Mouse (Mus musculus) MEL (cell line): ENCODE data around the gene A630089N07Rik. TPM values are rescaled to one million over a fixed set of nuclear protein-coding genes. Genes with fewer than 3 reads are reported as not detected.
"Not testable (repeated sequence)": the region's sequence is repeated elsewhere in the genome, so short reads cannot be mapped to it uniquely, and the experiment has no call there.

ENCODE experiments used
- DNase-seq: peaks from one replicate; pipeline ENCODE4 v3.0.0; 2011; ENCODE audit warnings: low read depth, low spot score
- H3K27ac ChIP-seq: 2 replicates; pipeline ENCODE4 v1.5.1; 2012; ENCODE audit warnings: low read depth, mild to moderate bottlenecking, control low read depth, low read length, moderate library complexity; ENCODE audit not compliant: control insufficient read depth
- H3K27me3 ChIP-seq, 2 experiments: fragments of 150-350 bp in 1 of 2; sonication (generic) in 1 of 2; 2 replicates each; pipeline ENCODE4 v1.6.1; 2012; ENCODE audit warnings: low read length in 2 of 2, mild to moderate bottlenecking in 2 of 2, improper control_type of control experiment in 1 of 2, moderate library complexity in 1 of 2; ENCODE audit not compliant: insufficient read depth in 2 of 2, control insufficient read depth in 1 of 2
- H3K36me3 ChIP-seq, 2 experiments: 2 replicates each; pipeline ENCODE4 v1.6.1; 2012 to 2014; ENCODE audit warnings: low read length in 2 of 2, improper control_type of control experiment in 1 of 2, inconsistent platforms in 1 of 2, mild to moderate bottlenecking in 1 of 2; ENCODE audit not compliant: insufficient read depth in 2 of 2, control insufficient read depth in 1 of 2
- H3K4me1 ChIP-seq, 2 experiments: fragments of 150-350 bp in 1 of 2; sonication (generic) in 1 of 2; 2 replicates each; pipeline ENCODE4 v1.6.1; 2012; ENCODE audit warnings: low read length in 2 of 2, improper control_type of control experiment in 1 of 2, mild to moderate bottlenecking in 1 of 2; ENCODE audit not compliant: insufficient read depth in 2 of 2, control insufficient read depth in 1 of 2
- H3K4me3 ChIP-seq, 2 experiments: fragments of 150-350 bp in 1 of 2; sonication (generic) in 1 of 2; 2 replicates each; pipeline ENCODE4 v1.5.1; 2012; ENCODE audit warnings: low read depth in 2 of 2, low read length in 2 of 2, mild to moderate bottlenecking in 2 of 2, moderate library complexity in 2 of 2, control low read depth in 1 of 2, improper control_type of control experiment in 1 of 2; ENCODE audit not compliant: control insufficient read depth in 1 of 2, insufficient read depth in 1 of 2
- H3K79me2 ChIP-seq: 2 replicates; pipeline ENCODE4 v1.6.1; 2012; ENCODE audit warnings: mild to moderate bottlenecking, low read length, moderate library complexity; ENCODE audit not compliant: control insufficient read depth, poor library complexity, insufficient read depth
- H3K9ac ChIP-seq: 2 replicates; pipeline ENCODE4 v1.6.1; 2012; ENCODE audit warnings: low read depth, mild to moderate bottlenecking, control low read depth, low read length, moderate library complexity; ENCODE audit not compliant: control insufficient read depth, poor library complexity, severe bottlenecking
- H3K9me3 ChIP-seq: fragments of 150-350 bp; sonication (generic); replicated peaks from 2 replicates; pipeline ENCODE4 v1.6.1; 2012; ENCODE audit warnings: mild to moderate bottlenecking, low read length, improper control_type of control experiment, moderate library complexity; ENCODE audit not compliant: insufficient read depth
- CTCF ChIP-seq, 3 experiments: IDR thresholded peaks in 2 of 3; conservative IDR thresholded peaks in 1 of 3; 2 replicates each; pipeline ENCODE4 v1.5.1; 2011 to 2012; ENCODE audit warnings: low read length in 3 of 3, low read depth in 2 of 3, mild to moderate bottlenecking in 2 of 3, improper control_type of control experiment in 1 of 3, inconsistent platforms in 1 of 3, mixed read lengths in 1 of 3, moderate library complexity in 1 of 3; ENCODE audit not compliant: control insufficient read depth in 1 of 3, insufficient read depth in 1 of 3, poor library complexity in 1 of 3, severe bottlenecking in 1 of 3
- E2F4 ChIP-seq: IDR thresholded peaks from 2 replicates; pipeline ENCODE4 v1.6.1; 2011; ENCODE audit warnings: low read depth, low read length, improper control_type of control experiment, borderline replicate concordance
- ELF1 ChIP-seq: IDR thresholded peaks from 2 replicates; pipeline ENCODE4 v1.6.1; 2014; ENCODE audit warnings: low read depth, mild to moderate bottlenecking, inconsistent platforms, low read length, improper control_type of control experiment, moderate library complexity
- ETS1 ChIP-seq: IDR thresholded peaks from 2 replicates; pipeline ENCODE4 v1.6.1; 2012; ENCODE audit warnings: low read depth, mild to moderate bottlenecking, inconsistent platforms, low read length, improper control_type of control experiment, moderate library complexity
- GATA1 ChIP-seq: IDR thresholded peaks from 2 replicates; pipeline ENCODE4 v1.6.1; 2011; ENCODE audit warnings: low read depth, low read length, improper control_type of control experiment
- HCFC1 ChIP-seq: IDR thresholded peaks from 2 replicates; pipeline ENCODE4 v1.6.1; 2012; ENCODE audit warnings: low read depth, mild to moderate bottlenecking, inconsistent platforms, low read length, improper control_type of control experiment, moderate library complexity
- JUND ChIP-seq: IDR thresholded peaks from 2 replicates; pipeline ENCODE4 v1.6.1; 2011; ENCODE audit warnings: low read depth, mild to moderate bottlenecking, improper control_type of control experiment, low read length
- MAFK ChIP-seq: IDR thresholded peaks from 2 replicates; pipeline ENCODE4 v1.6.1; 2011; ENCODE audit warnings: low read depth, mild to moderate bottlenecking, low read length, improper control_type of control experiment, borderline replicate concordance
- MAX ChIP-seq: IDR thresholded peaks from 2 replicates; pipeline ENCODE4 v1.6.1; 2011; ENCODE audit warnings: low read length, improper control_type of control experiment
- MXI1 ChIP-seq: IDR thresholded peaks from 2 replicates; pipeline ENCODE4 v1.6.1; 2011; ENCODE audit warnings: mild to moderate bottlenecking, low read depth, low read length, improper control_type of control experiment
- MYB ChIP-seq: IDR thresholded peaks from 2 replicates; pipeline ENCODE4 v1.6.1; 2011; ENCODE audit warnings: mild to moderate bottlenecking, low read depth, low read length, improper control_type of control experiment
- MYC ChIP-seq: IDR thresholded peaks from 2 replicates; pipeline ENCODE4 v1.6.1; 2011; ENCODE audit warnings: low read depth, mild to moderate bottlenecking, low read length, improper control_type of control experiment, moderate library complexity
- NRF1 ChIP-seq: IDR thresholded peaks from 2 replicates; pipeline ENCODE4 v1.6.1; 2014; ENCODE audit warnings: low read depth, mild to moderate bottlenecking, inconsistent platforms, low read length, improper control_type of control experiment, moderate library complexity; ENCODE audit not compliant: poor library complexity, insufficient read depth, severe bottlenecking
- POLR2A ChIP-seq, 2 experiments: IDR thresholded peaks; 2 replicates each; pipeline ENCODE4 v1.6.1; 2011 to 2012; ENCODE audit warnings: low read length in 2 of 2, mild to moderate bottlenecking in 2 of 2, control low read depth in 1 of 2, improper control_type of control experiment in 1 of 2, low read depth in 1 of 2, moderate library complexity in 1 of 2; ENCODE audit not compliant: control insufficient read depth in 1 of 2, insufficient read depth in 1 of 2, poor library complexity in 1 of 2
- RAD21 ChIP-seq: IDR thresholded peaks from 2 replicates; pipeline ENCODE4 v1.6.1; 2011; ENCODE audit warnings: mild to moderate bottlenecking, low read depth, low read length, improper control_type of control experiment
- SIN3A ChIP-seq: IDR thresholded peaks from 2 replicates; pipeline ENCODE4 v1.6.1; 2012; ENCODE audit warnings: low read length, improper control_type of control experiment, inconsistent platforms
- ZC3H11A ChIP-seq: IDR thresholded peaks from 2 replicates; pipeline ENCODE4 v1.6.1; 2012; ENCODE audit warnings: low read depth, mild to moderate bottlenecking, inconsistent platforms, low read length, improper control_type of control experiment
- ZKSCAN1 ChIP-seq: IDR thresholded peaks from 2 replicates; pipeline ENCODE4 v1.6.1; 2012; ENCODE audit warnings: low read depth, mild to moderate bottlenecking, inconsistent platforms, low read length, improper control_type of control experiment, moderate library complexity
- ZMIZ1 ChIP-seq: IDR thresholded peaks from 2 replicates; pipeline ENCODE4 v1.6.1; 2012; ENCODE audit warnings: low read depth, mild to moderate bottlenecking, inconsistent platforms, low read length, improper control_type of control experiment, moderate library complexity
- ZNF384 ChIP-seq: IDR thresholded peaks from 2 replicates; pipeline ENCODE4 v1.6.1; 2012; ENCODE audit warnings: low read depth, mild to moderate bottlenecking, inconsistent platforms, low read length, improper control_type of control experiment
- polyA plus RNA-seq, 2 experiments: library from polyadenylated mRNA; stranded (reverse) in 1 of 2; unstranded in 1 of 2; fragments of >175 nt in 1 of 2; fragments of >200 nt in 1 of 2; gene quantifications; 2 replicates each; pipeline versions ENCODE4 v1.2.1 to v1.2.4; 2012; ENCODE audit warnings: low replicate concordance in 2 of 2, low read depth in 1 of 2; ENCODE audit not compliant: insufficient read length in 2 of 2, insufficient read depth in 1 of 2, missing spikeins in 1 of 2
- total RNA-seq: library from RNA; depleted of rRNA; stranded (reverse); fragments of 300-350 nt; gene quantifications from 2 replicates; pipeline ENCODE4 v1.2.3, GENCODE M21; 2012

Gene A630089N07Rik
- total and polyA plus RNA-seq, 3 experiments, result 7.4 to 539 (median 9.8) TPM

DNA sequence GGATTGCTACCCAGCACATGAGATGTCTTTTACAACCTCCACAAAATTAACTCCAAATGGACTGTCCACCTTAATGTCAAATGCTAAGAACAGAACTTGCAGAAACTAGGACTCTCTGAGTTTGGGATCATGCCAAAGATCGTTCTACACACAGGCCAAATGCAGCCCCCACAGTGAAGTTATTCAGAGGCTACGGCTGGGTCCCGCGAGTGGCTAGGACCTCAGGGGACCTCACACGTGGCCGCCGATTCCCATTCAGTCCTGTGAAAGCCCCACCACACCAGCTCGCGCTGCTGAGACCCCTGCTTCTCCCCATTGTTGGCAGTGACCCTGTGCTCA is 731 bp downstream of the A630089N07Rik start:
- peak overlapping the region; percentile 81; the same call in 1 of the 2 replicates for H3K27ac ChIP-seq
- H3K27me3 ChIP-seq, result not testable (repeated sequence)
- DNase-seq, result peak; percentile 54

DNA sequence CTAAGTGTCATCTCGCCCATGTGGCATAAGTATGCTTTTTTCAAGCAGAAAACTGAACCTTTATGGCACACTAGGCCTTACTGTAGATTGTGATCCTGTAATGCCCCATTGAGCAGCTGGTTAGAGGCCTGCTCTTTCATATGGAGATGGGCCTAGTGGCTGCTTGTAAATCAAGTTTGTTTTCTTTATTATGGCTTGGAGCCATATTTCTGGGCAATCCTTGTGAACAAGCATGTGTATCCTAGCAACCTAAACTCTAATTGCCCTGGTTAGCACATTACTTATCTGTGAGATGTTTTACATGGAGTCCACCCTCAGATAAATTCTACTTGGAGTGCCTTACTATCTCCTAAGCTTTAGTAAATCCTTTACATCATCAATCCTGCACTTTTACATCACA is 1.1 kb downstream of the A630089N07Rik start:
- Histone ChIP-seq H3K4me1 (peaks cover 0 to 12% of the 10 kb centered on the region in 2 experiments; a peak in 2 of 4 replicates), H3K9ac (peak overlapping the region; percentile 91), H3K79me2 (peaks cover 37% of the 10 kb centered on the region), H3K36me3 (peaks cover 3 to 15% of the 10 kb centered on the region in 2 experiments; a peak in 2 of 4 replicates), H3K4me3 (peak overlapping the region; percentile 67 to 90)
- DNase-seq, result peak; percentile 37
- H3K27ac ChIP-seq, H3K27me3 ChIP-seq, H3K9me3 ChIP-seq: not testable (repeated sequence)
- TF ChIP-seq SIN3A, result peak; percentile 24

More for the DNA sequence above, 731 bp downstream of the A630089N07Rik start:
- Histone ChIP-seq H3K4me1 (peaks cover 0 to 12% of the 10 kb centered on the region in 2 experiments; a peak in 2 of 4 replicates), H3K9ac (peak overlapping the region; percentile 91), H3K36me3 (peaks cover 3 to 15% of the 10 kb centered on the region in 2 experiments; a peak in 2 of 4 replicates), H3K4me3 (peak overlapping the region; percentile 67 to 90), H3K79me2 (peaks cover 37% of the 10 kb centered on the region)
- H3K9me3 ChIP-seq, result not testable (repeated sequence)
- TF ChIP-seq ZMIZ1, result 0 out of 2 replicates have a peak, but pooled peaks have one; percentile 6
- peak; percentile 75; the same call in 1 of the 2 replicates for TF ChIP-seq MYC
- TF ChIP-seq MXI1, result peak; percentile 92
- TF ChIP-seq SIN3A, result peak; percentile 44; the same call in 1 of the 2 replicates
- TF ChIP-seq MAX, result peak; percentile 68

DNA sequence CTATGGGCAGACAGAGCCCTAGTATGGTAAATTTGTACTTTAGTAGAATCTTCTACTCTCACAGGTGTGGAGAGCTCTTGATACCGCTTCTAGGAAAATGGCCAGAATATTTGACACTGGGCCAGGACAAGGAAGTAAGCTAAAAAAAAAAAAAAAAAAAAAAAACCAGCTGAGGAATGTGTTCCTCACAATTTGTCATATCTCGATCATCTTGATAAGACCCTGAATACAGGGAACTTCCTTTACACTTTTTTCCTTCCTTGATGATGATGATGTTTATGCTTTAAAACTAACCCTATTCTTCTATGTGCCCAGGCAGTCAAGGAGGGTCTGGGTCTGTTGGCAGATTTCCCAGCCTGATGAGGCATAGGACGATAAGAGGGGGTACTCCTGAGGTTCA is 2.9 kb downstream of the A630089N07Rik start:
- peaks cover 43% of the 10 kb centered on the region for H3K79me2 ChIP-seq
- peaks cover 4 to 15% of the 10 kb centered on the region in 2 experiments; a peak in 2 of 4 replicates for H3K36me3 ChIP-seq
- H3K9ac ChIP-seq, H3K27me3 ChIP-seq, H3K9me3 ChIP-seq, H3K4me3 ChIP-seq, DNase-seq, H3K27ac ChIP-seq: not testable (repeated sequence)
- TF ChIP-seq GATA1 (0 out of 2 replicates have a peak, but pooled peaks have one; percentile 7), ZNF384 (peak; percentile 60)
- peaks cover 0 to 12% of the 10 kb centered on the region in 2 experiments; a peak in 2 of 4 replicates for H3K4me1 ChIP-seq

DNA sequence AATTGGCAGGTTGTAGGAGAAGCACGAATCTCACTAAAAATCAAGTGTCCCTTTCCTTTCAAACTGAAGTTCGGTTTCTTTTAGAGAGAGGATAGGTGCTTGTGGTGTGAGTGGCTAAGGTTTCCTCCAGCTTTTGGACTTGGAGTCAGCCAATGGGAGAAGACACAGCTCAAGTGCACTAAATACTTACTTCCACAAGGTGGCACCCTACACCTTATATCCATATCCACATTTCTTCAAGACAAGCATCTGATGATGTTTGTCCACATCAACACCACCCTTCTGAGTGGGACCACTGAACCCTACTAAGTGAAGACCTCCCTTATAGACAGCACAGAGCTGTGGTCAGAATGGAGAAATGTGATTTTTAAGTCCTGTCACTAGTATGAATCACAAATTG is 40.6 kb downstream of the A630089N07Rik start:
- no peaks in the 10 kb centered on the region; the same call in 1 of the 2 replicates for H3K9me3 ChIP-seq
- H3K79me2 ChIP-seq, result no peaks in the 10 kb centered on the region
- H3K27me3 ChIP-seq, result no peaks in the 10 kb centered on the region
- H3K27ac ChIP-seq, result no peak overlapping the region
- peak; percentile 72 for DNase-seq
- H3K9ac ChIP-seq, result no peak overlapping the region
- no peak overlapping the region for H3K4me3 ChIP-seq
- no peaks in the 10 kb centered on the region for H3K36me3 ChIP-seq
- H3K4me1 ChIP-seq, result no peaks in the 10 kb centered on the region
- TF ChIP-seq JUND (0 out of 2 replicates have a peak, but pooled peaks have one; percentile 53), POLR2A (IDR thresholded peaks at IDR 0.05; ENCODE audit: control insufficient read depth in 1 of 2, insufficient read depth in 1 of 2, low read depth in 1 of 2, low read length in 2 of 2, poor library complexity in 1 of 2) (no peak), ZC3H11A (peak; percentile 74), GATA1 (no peak), E2F4 (no peak), MYB (no peak), MAFK (no peak), ETS1 (no peak), NRF1 (no peak), HCFC1 (no peak), CTCF (IDR thresholded peaks at IDR 0.05 in 2 of 3, conservative IDR thresholded peaks at IDR 0.05 in 1 of 3; ENCODE audit: control insufficient read depth in 1 of 3, insufficient read depth in 1 of 3, low read depth in 2 of 3, low read length in 3 of 3, poor library complexity in 1 of 3, severe bottlenecking in 1 of 3) (peak; percentile 22 to 70 (median 70); a peak in 5 of 6 replicates), ZKSCAN1 (no peak), ELF1 (no peak), MXI1 (no peak), MAX (no peak), RAD21 (peak; percentile 80)
